Comparison of ENCODE assay signal across 16 mouse cellular contexts in genomic region chr19:61056783-61057410, GRCm38 (mm10).
DNase-seq lines count a peak whose midpoint lies in the region; ATAC-seq lines count a peak whose summit lies in the region.
"Had no signal": no experiment of that assay in that cellular context is flagged by ENCODE, and none has a peak within 500 bp of the region (broad histone marks: within the 10 kb centered on the region; RNA-seq: fewer than 3 reads in every experiment).

No protein-coding gene starts in this region.

- no peaks in the 10 kb centered on the region for H3K36me3 ChIP-seq in heart, embryonic 12.5 days
- 0 out of 2 replicates have a peak, but pooled peaks cover 5% of the 10 kb centered on the region for H3K36me3 ChIP-seq in kidney, embryonic 15.5 days
- 0 out of 2 replicates have a peak, but pooled peaks cover 3% of the 10 kb centered on the region for H3K36me3 ChIP-seq in forebrain, embryonic 13.5 days (ENCODE audit: poor library complexity, severe bottlenecking)
- no peaks in the 10 kb centered on the region for H3K36me3 ChIP-seq in forebrain, embryonic 15.5 days
- H3K36me3 ChIP-seq: limb, embryonic 15.5 days; midbrain, embryonic 15.5 days had no signal

- peaks cover 2% of the 10 kb centered on the region; the same call in 1 of the 2 replicates for H3K9me3 ChIP-seq in heart, embryonic 12.5 days (replicated peaks)
- H3K9me3 ChIP-seq in kidney, embryonic 15.5 days (replicated peaks): peaks cover 4% of the 10 kb centered on the region; the same call in 1 of the 2 replicates
- no peaks in the 10 kb centered on the region; the same call in 1 of the 2 replicates for H3K9me3 ChIP-seq in forebrain, embryonic 13.5 days (replicated peaks)
- H3K9me3 ChIP-seq in forebrain, embryonic 15.5 days: no peaks in the 10 kb centered on the region
- H3K9me3 ChIP-seq: limb, embryonic 15.5 days; midbrain, embryonic 15.5 days had no signal

- no peak overlapping the region for H3K4me3 ChIP-seq in heart, embryonic 12.5 days
- no peak overlapping the region for H3K4me3 ChIP-seq in kidney, embryonic 15.5 days (replicated peaks)
- H3K4me3 ChIP-seq in forebrain, embryonic 13.5 days: no peak overlapping the region
- H3K4me3 ChIP-seq in forebrain, embryonic 15.5 days: no peak overlapping the region
- H3K4me3 ChIP-seq: limb, embryonic 15.5 days; megakaryocyte, embryonic 14.5 days; midbrain, embryonic 15.5 days had no signal

- peaks cover 18% of the 10 kb centered on the region for H3K4me1 ChIP-seq in heart, embryonic 12.5 days (replicated peaks)
- peaks cover 19% of the 10 kb centered on the region for H3K4me1 ChIP-seq in kidney, embryonic 15.5 days
- H3K4me1 ChIP-seq in forebrain, embryonic 13.5 days: no peaks in the 10 kb centered on the region
- H3K4me1 ChIP-seq in forebrain, embryonic 15.5 days: no peaks in the 10 kb centered on the region
- H3K4me1 ChIP-seq: limb, embryonic 15.5 days; midbrain, embryonic 15.5 days had no signal

- no peak overlapping the region for H3K9ac ChIP-seq in heart, embryonic 12.5 days
- no peak overlapping the region for H3K9ac ChIP-seq in kidney, embryonic 15.5 days
- H3K9ac ChIP-seq in forebrain, embryonic 13.5 days: no peak overlapping the region
- H3K9ac ChIP-seq in forebrain, embryonic 15.5 days (replicated peaks): no peak overlapping the region
- H3K9ac ChIP-seq: limb, embryonic 15.5 days; midbrain, embryonic 15.5 days had no signal

- no peak overlapping the region for H3K4me2 ChIP-seq in heart, embryonic 12.5 days
- no peak overlapping the region for H3K4me2 ChIP-seq in kidney, embryonic 15.5 days
- H3K4me2 ChIP-seq in forebrain, embryonic 13.5 days: no peak overlapping the region
- H3K4me2 ChIP-seq in forebrain, embryonic 15.5 days (replicated peaks): no peak overlapping the region
- H3K4me2 ChIP-seq: heart, embryonic 11.5 days; limb, embryonic 15.5 days; midbrain, embryonic 15.5 days had no signal

- H3K27me3 ChIP-seq in heart, embryonic 12.5 days (replicated peaks): no peaks in the 10 kb centered on the region
- no peaks in the 10 kb centered on the region for H3K27me3 ChIP-seq in kidney, embryonic 15.5 days
- no peaks in the 10 kb centered on the region for H3K27me3 ChIP-seq in forebrain, embryonic 13.5 days
- H3K27me3 ChIP-seq in forebrain, embryonic 15.5 days: no peaks in the 10 kb centered on the region
- H3K27me3 ChIP-seq: limb, embryonic 15.5 days; megakaryocyte, embryonic 14.5 days; midbrain, embryonic 15.5 days had no signal

- DNase-seq in heart, adult 11 months: peak; percentile 91
- no peak for DNase-seq in kidney, adult 8-10 months
- peak; percentile 35 to 51 for DNase-seq in spleen, postnatal 36 days (ENCODE audit: low spot score in 2 of 2)
- no peak for DNase-seq in spleen, postnatal 10 days (ENCODE audit: low spot score in 2 of 2)
- DNase-seq: cerebellum, adult 11-12 months; cerebellum, postnatal 25 days; heart, postnatal 4 days; thymus, postnatal 25 days had no signal

- WGBS in heart, embryonic 12.5 days: 64% methylated on average over 5 of the region's 5 CpGs
- 49% methylated on average over 5 of the region's 5 CpGs for WGBS in kidney, embryonic 15.5 days
- 80% methylated on average over 5 of the region's 5 CpGs for WGBS in forebrain, embryonic 13.5 days
- 78% methylated on average over 5 of the region's 5 CpGs for WGBS in forebrain, embryonic 15.5 days

- no peak for ATAC-seq in heart, embryonic 12.5 days (ENCODE audit: insufficient number of reproducible peaks, low FRiP score)
- no peak for ATAC-seq in kidney, embryonic 15.5 days (replicated peaks; ENCODE audit: low FRiP score)
- no peak for ATAC-seq in forebrain, embryonic 13.5 days
- ATAC-seq in forebrain, embryonic 15.5 days (replicated peaks): no peak
- ATAC-seq: midbrain, embryonic 15.5 days had no signal

- no peak overlapping the region for H3K27ac ChIP-seq in heart, embryonic 12.5 days (ENCODE audit: poor library complexity, severe bottlenecking)
- peak overlapping the region; percentile 59 for H3K27ac ChIP-seq in kidney, embryonic 15.5 days
- H3K27ac ChIP-seq in forebrain, embryonic 13.5 days: no peak overlapping the region
- no peak overlapping the region for H3K27ac ChIP-seq in forebrain, embryonic 15.5 days (replicated peaks)
- H3K27ac ChIP-seq: limb, embryonic 15.5 days; midbrain, embryonic 15.5 days had no signal

Comparison
In these comparisons a context has a peak if more than half of its experiments do, and no peak if none do; other contexts are left out.
1. DNase-seq: peak in heart, adult 11 months (single experiment) and spleen, postnatal 36 days (2 of 2); none in kidney, adult 8-10 months (0 of 2) and spleen, postnatal 10 days (0 of 2).